Mouse (Mus musculus): ENCODE results near the gene Spats1. TPM values are rescaled to one million over a fixed set of nuclear protein-coding genes. Genes with fewer than 3 reads are reported as not detected.
"Not testable (repeated sequence)": the region's sequence is repeated elsewhere in the genome, so short reads cannot be mapped to it uniquely, and the experiment has no call there.

Gene Spats1
- polyA plus RNA-seq, 1 experiment, result 4.9 TPM

GRCm38 (mm10) chr17:45452271-45452670 lies 22.9 kb downstream of the Spats1 start:
- no peak for DNase-seq (ENCODE audit: extremely low spot score in 1 of 2, low spot score in 1 of 2)

- DNase-seq (ENCODE audit: extremely low spot score in 1 of 2, low spot score in 1 of 2), result no peak
These were observed 25.1 kb downstream of the Spats1 start for GRCm38 (mm10) chr17:45450153-45450552.

GRCm38 (mm10) chr17:45449586-45449985 lies 25.6 kb downstream of the Spats1 start:
- no peak for DNase-seq (ENCODE audit: extremely low spot score in 1 of 2, low spot score in 1 of 2)

- no peak for DNase-seq (ENCODE audit: extremely low spot score in 1 of 2, low spot score in 1 of 2)
These were observed 28.2 kb downstream of the Spats1 start for GRCm38 (mm10) chr17:45447063-45447462.

GRCm38 (mm10) chr17:45445923-45446322 lies 29.3 kb downstream of the Spats1 start:
- DNase-seq (ENCODE audit: extremely low spot score in 1 of 2, low spot score in 1 of 2), result no peak

- no peak for DNase-seq (ENCODE audit: extremely low spot score in 1 of 2, low spot score in 1 of 2)
These were observed 41.0 kb downstream of the Spats1 start for GRCm38 (mm10) chr17:45434262-45434590.

GRCm38 (mm10) chr17:45433419-45434261 lies 41.6 kb downstream of the Spats1 start, which contains the start of gene Cdc5l:
TSS of gene Cdc5l (minus strand) at chr17:45433737.
- DNase-seq (ENCODE audit: extremely low spot score in 1 of 2, low spot score in 1 of 2), result peak; percentile 97 to 98

GRCm38 (mm10) chr17:45432706-45433398 lies 42.4 kb downstream of the Spats1 start:
- DNase-seq (ENCODE audit: extremely low spot score in 1 of 2, low spot score in 1 of 2), result no peak

- DNase-seq (ENCODE audit: extremely low spot score in 1 of 2, low spot score in 1 of 2), result no peak
These were observed 43.2 kb downstream of the Spats1 start for GRCm38 (mm10) chr17:45432007-45432406.

GRCm38 (mm10) chr17:45417387-45417786 lies 57.8 kb downstream of the Spats1 start:
- no peak for DNase-seq (ENCODE audit: extremely low spot score in 1 of 2, low spot score in 1 of 2)

GRCm38 (mm10) chr17:45411617-45412016 lies 63.6 kb downstream of the Spats1 start:
- not testable (repeated sequence) for DNase-seq (ENCODE audit: extremely low spot score in 1 of 2, low spot score in 1 of 2)

GRCm38 (mm10) chr17:45408719-45409118 lies 66.5 kb downstream of the Spats1 start:
- DNase-seq (ENCODE audit: extremely low spot score in 1 of 2, low spot score in 1 of 2), result peak in 1 of 2 experiments; percentile 42

GRCm38 (mm10) chr17:45406281-45406680 lies 68.9 kb downstream of the Spats1 start:
- DNase-seq (ENCODE audit: extremely low spot score in 1 of 2, low spot score in 1 of 2), result no peak

GRCm38 (mm10) chr17:45403207-45403606 lies 72.0 kb downstream of the Spats1 start:
- peak; percentile 32 to 88 for DNase-seq (ENCODE audit: extremely low spot score in 1 of 2, low spot score in 1 of 2)

- no peak for DNase-seq (ENCODE audit: extremely low spot score in 1 of 2, low spot score in 1 of 2)
These were observed 72.6 kb downstream of the Spats1 start for GRCm38 (mm10) chr17:45402601-45403000.

GRCm38 (mm10) chr17:45402126-45402525 lies 73.1 kb downstream of the Spats1 start:
- DNase-seq (ENCODE audit: extremely low spot score in 1 of 2, low spot score in 1 of 2), result no peak

- peak in 1 of 2 experiments; percentile 35 for DNase-seq (ENCODE audit: extremely low spot score in 1 of 2, low spot score in 1 of 2)
These were observed 73.9 kb downstream of the Spats1 start for GRCm38 (mm10) chr17:45401126-45401905.

GRCm38 (mm10) chr17:45398021-45398420 lies 77.2 kb downstream of the Spats1 start:
- no peak for DNase-seq (ENCODE audit: extremely low spot score in 1 of 2, low spot score in 1 of 2)

GRCm38 (mm10) chr17:45397541-45397940 lies 77.7 kb downstream of the Spats1 start:
- no peak for DNase-seq (ENCODE audit: extremely low spot score in 1 of 2, low spot score in 1 of 2)

- DNase-seq (ENCODE audit: extremely low spot score in 1 of 2, low spot score in 1 of 2), result no peak
These were observed 80.6 kb downstream of the Spats1 start for GRCm38 (mm10) chr17:45394612-45395011.

- no peak for DNase-seq (ENCODE audit: extremely low spot score in 1 of 2, low spot score in 1 of 2)
These were observed 81.5 kb downstream of the Spats1 start for GRCm38 (mm10) chr17:45393765-45394164.

Data from frontal cortex, adult 2 months (tissue).